ENCODE assay signal across 13 mouse cellular contexts in the genomic region with DNA sequence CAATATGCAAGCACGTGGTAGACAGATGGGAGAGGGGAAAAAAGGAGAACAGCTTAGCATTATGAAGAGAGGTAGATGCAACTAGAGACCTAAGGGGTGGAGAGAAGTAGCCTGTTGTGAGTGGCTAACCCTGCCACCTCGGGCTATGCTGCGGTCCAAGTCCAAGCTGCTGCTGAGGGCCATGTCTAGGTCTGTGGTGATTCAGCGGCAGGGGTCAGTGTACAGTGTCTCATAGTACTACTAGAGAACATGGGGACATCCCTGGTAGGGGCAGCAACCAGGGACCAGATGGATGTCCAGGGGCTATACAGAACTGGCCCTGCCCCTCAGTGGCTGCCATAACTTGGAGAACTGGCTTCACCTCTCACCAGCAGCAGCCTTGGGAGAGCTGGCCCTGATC.
"Had no signal": no experiment of that assay in that cellular context is flagged by ENCODE, and none has a peak within 500 bp of the region (broad histone marks: within the 10 kb centered on the region; RNA-seq: fewer than 3 reads in every experiment).

No protein-coding gene starts in this region.

- H3K27me3 ChIP-seq: midbrain, embryonic 12.5 days; neural tube, embryonic 12.5 days; stomach, embryonic 15.5 days had no signal

- H3K4me3 ChIP-seq: midbrain, embryonic 10.5 days; midbrain, embryonic 12.5 days; neural tube, embryonic 12.5 days; stomach, embryonic 15.5 days had no signal

- DNase-seq: lung, adult 18-20 months; lung, embryonic 14.5 days; lung, postnatal 10 days; lung, postnatal 4 days; midbrain, embryonic 14.5 days; retina, postnatal 1 day; right cerebral cortex, adult 18-20 months had no signal

- H3K9ac ChIP-seq: liver, embryonic 14.5 days; lung, embryonic 14.5 days; midbrain, embryonic 12.5 days; neural tube, embryonic 12.5 days; stomach, embryonic 15.5 days had no signal

- H3K4me2 ChIP-seq: lung, embryonic 14.5 days; midbrain, embryonic 12.5 days; neural tube, embryonic 12.5 days; stomach, embryonic 15.5 days had no signal

- H3K9me3 ChIP-seq: stomach, embryonic 15.5 days had no signal

- H3K4me1 ChIP-seq: midbrain, embryonic 10.5 days; midbrain, embryonic 12.5 days; neural tube, embryonic 12.5 days; stomach, embryonic 15.5 days had no signal

- H3K27ac ChIP-seq: liver, embryonic 14.5 days; midbrain, embryonic 10.5 days; midbrain, embryonic 12.5 days; neural tube, embryonic 12.5 days; stomach, embryonic 15.5 days; stomach, postnatal 0 days had no signal

- H3K36me3 ChIP-seq: stomach, embryonic 15.5 days had no signal
